Mouse (Mus musculus): ENCODE results near the gene Atad5.

- no peak for TF ChIP-seq CTCF (IDR thresholded peaks at IDR 0.05; ENCODE audit: borderline replicate concordance, extremely low read depth, insufficient read depth, insufficient read length)
- TF ChIP-seq POLR2A (IDR thresholded peaks at IDR 0.05; ENCODE audit: borderline replicate concordance, extremely low read depth, insufficient read depth, insufficient read length, poor library complexity, severe bottlenecking): no peak
Measured at GRCm38 (mm10) chr11:80071039-80071438, 18.2 kb upstream of the Atad5 start.
